Mouse (Mus musculus) lung, postnatal 0 days (tissue): ENCODE measurements around the gene Tmed10.

ENCODE experiments used
- CTCF ChIP-seq: IDR thresholded peaks from 2 replicates; pipeline ENCODE4 v1.5.1; 2016; ENCODE audit warnings: antibody characterized with exemption, mild to moderate bottlenecking
- EP300 ChIP-seq: IDR thresholded peaks from 2 replicates; pipeline ENCODE4 v1.6.1; 2016; ENCODE audit warnings: antibody characterized with exemption, mild to moderate bottlenecking, control low read depth

DNA sequence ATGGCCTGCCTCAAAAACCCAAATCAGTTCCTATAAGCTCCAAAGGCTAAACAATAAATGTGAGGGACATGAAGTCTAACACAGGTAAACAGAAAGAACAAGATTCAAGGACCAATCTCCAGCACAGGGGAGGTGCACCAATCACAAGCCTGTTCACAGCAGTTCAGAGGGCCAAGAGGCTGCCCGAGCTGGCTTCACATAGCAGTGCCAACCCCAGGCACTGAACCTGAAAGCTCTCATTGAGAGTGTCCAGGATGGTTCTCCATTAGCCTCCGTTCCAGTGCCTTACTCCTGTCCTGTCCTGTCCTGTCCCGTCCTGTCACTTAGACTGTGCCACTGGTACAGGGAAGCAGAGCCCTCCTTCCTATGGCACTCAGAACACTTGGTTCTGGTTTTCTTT lies 27.5 kb downstream of the Tmed10 start:
- TF ChIP-seq CTCF (no peak), EP300 (no peak)
